In the genomic region with DNA sequence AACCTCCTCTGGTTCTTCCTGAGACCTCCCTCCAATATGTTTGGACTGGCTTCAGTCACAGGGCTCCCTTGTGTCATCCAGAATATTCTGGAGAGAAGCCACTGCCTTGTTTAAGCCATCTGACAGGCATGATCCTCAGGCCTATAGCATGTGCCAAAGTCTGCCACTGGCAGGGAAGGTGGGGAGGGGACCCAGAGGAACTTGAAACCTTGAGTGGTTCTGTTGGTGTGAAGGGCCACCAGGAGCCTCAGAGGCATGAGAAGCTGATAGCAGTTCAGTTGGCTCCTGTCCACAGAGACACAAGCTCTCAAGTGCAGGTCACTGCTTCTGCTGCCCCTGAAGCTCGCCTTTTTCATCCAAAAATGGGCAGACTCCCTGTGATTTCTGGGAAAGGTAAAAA, we compare ENCODE assay signal across 18 mouse cellular contexts. TPM values are rescaled to one million over a fixed set of nuclear protein-coding genes. Genes with fewer than 3 reads are reported as not detected.
DNase-seq lines count a peak whose midpoint lies in the region; ATAC-seq and TF ChIP-seq lines count a peak whose summit lies in the region.
"Had no signal": no experiment of that assay in that cellular context is flagged by ENCODE, and none has a peak within 500 bp of the region (broad histone marks: within the 10 kb centered on the region; RNA-seq: fewer than 3 reads in every experiment).

No protein-coding gene starts in this region.

- TF ChIP-seq EP300 in stomach, postnatal 0 days (optimal IDR thresholded peaks at IDR 0.05): no peak

- H3K27ac ChIP-seq in forebrain, embryonic 13.5 days: no peak overlapping the region
- no peak overlapping the region for H3K27ac ChIP-seq in forebrain, embryonic 16.5 days (ENCODE audit: low read length)
- H3K27ac ChIP-seq in hindbrain, embryonic 13.5 days: no peak overlapping the region
- no peak overlapping the region for H3K27ac ChIP-seq in hindbrain, embryonic 11.5 days (ENCODE audit: low read depth, low read length)
- no peak overlapping the region for H3K27ac ChIP-seq in neural tube, embryonic 13.5 days (replicated peaks)
- no peak overlapping the region for H3K27ac ChIP-seq in stomach, postnatal 0 days (replicated peaks)
- H3K27ac ChIP-seq: embryonic facial prominence, embryonic 15.5 days; heart, embryonic 15.5 days; intestine, embryonic 15.5 days; neural tube, embryonic 15.5 days had no signal

- no peak for ATAC-seq in forebrain, embryonic 13.5 days
- no peak for ATAC-seq in forebrain, embryonic 16.5 days
- no peak for ATAC-seq in hindbrain, embryonic 13.5 days (ENCODE audit: low FRiP score)
- no peak for ATAC-seq in hindbrain, embryonic 11.5 days (ENCODE audit: low FRiP score)
- ATAC-seq in neural tube, embryonic 13.5 days (ENCODE audit: low read depth): no peak
- ATAC-seq in stomach, postnatal 0 days (ENCODE audit: low FRiP score, low TSS enrichment): no peak
- ATAC-seq: activated CD4-positive, CD25-positive, alpha-beta regulatory T cell, adult 4 months; intestine, embryonic 15.5 days had no signal

- WGBS in forebrain, embryonic 13.5 days: 52% methylated on average over 1 of the region's 1 CpGs
- WGBS in forebrain, embryonic 16.5 days: 38% methylated on average over 1 of the region's 1 CpGs
- WGBS in hindbrain, embryonic 13.5 days: 60% methylated on average over 1 of the region's 1 CpGs
- WGBS in hindbrain, embryonic 11.5 days: 70% methylated on average over 1 of the region's 1 CpGs
- WGBS in neural tube, embryonic 13.5 days: 48% methylated on average over 1 of the region's 1 CpGs
- 68% methylated on average over 1 of the region's 1 CpGs for WGBS in stomach, postnatal 0 days

- TF ChIP-seq CTCF in stomach, postnatal 0 days (IDR thresholded peaks at IDR 0.05; ENCODE audit: low read depth): no peak

- H3K27me3 ChIP-seq in forebrain, embryonic 13.5 days: 0 out of 2 replicates have a peak, but pooled peaks cover 11% of the 10 kb centered on the region
- no peaks in the 10 kb centered on the region for H3K27me3 ChIP-seq in forebrain, embryonic 16.5 days (replicated peaks; ENCODE audit: control insufficient read depth, insufficient read depth, low read length)
- 0 out of 2 replicates have a peak, but pooled peaks cover 14% of the 10 kb centered on the region for H3K27me3 ChIP-seq in hindbrain, embryonic 13.5 days
- H3K27me3 ChIP-seq in hindbrain, embryonic 11.5 days (ENCODE audit: control insufficient read depth, insufficient read depth, low read length): no peaks in the 10 kb centered on the region
- H3K27me3 ChIP-seq in neural tube, embryonic 13.5 days: 0 out of 2 replicates have a peak, but pooled peaks cover 6% of the 10 kb centered on the region
- no peaks in the 10 kb centered on the region for H3K27me3 ChIP-seq in stomach, postnatal 0 days (ENCODE audit: control insufficient read depth, insufficient read depth, low read length)
- H3K27me3 ChIP-seq: embryonic facial prominence, embryonic 15.5 days; heart, embryonic 15.5 days had no signal

- H3K9ac ChIP-seq in forebrain, embryonic 13.5 days: peak overlapping the region; percentile 12; the same call in 1 of the 2 replicates
- H3K9ac ChIP-seq in forebrain, embryonic 16.5 days (replicated peaks; ENCODE audit: low read depth, low read length): no peak overlapping the region
- 0 out of 2 replicates have a peak overlapping the region, but pooled peaks have one; percentile 8 for H3K9ac ChIP-seq in hindbrain, embryonic 13.5 days
- H3K9ac ChIP-seq in hindbrain, embryonic 11.5 days (ENCODE audit: low read depth, low read length): no peak overlapping the region
- H3K9ac ChIP-seq in neural tube, embryonic 13.5 days: 0 out of 2 replicates have a peak overlapping the region, but pooled peaks have one; percentile 8
- H3K9ac ChIP-seq in stomach, postnatal 0 days (ENCODE audit: low read length): peak overlapping the region; percentile 1; the same call in 1 of the 2 replicates
- H3K9ac ChIP-seq: embryonic facial prominence, embryonic 15.5 days; heart, embryonic 15.5 days; intestine, embryonic 15.5 days; neural tube, embryonic 15.5 days had no signal

- H3K9me3 ChIP-seq in forebrain, embryonic 13.5 days (replicated peaks): no peaks in the 10 kb centered on the region
- H3K9me3 ChIP-seq in forebrain, embryonic 16.5 days (ENCODE audit: control insufficient read depth, low read length): no peaks in the 10 kb centered on the region
- no peaks in the 10 kb centered on the region for H3K9me3 ChIP-seq in hindbrain, embryonic 13.5 days
- H3K9me3 ChIP-seq in hindbrain, embryonic 11.5 days (ENCODE audit: control insufficient read depth, low read length): no peaks in the 10 kb centered on the region
- H3K9me3 ChIP-seq in neural tube, embryonic 13.5 days: no peaks in the 10 kb centered on the region
- H3K9me3 ChIP-seq in stomach, postnatal 0 days (ENCODE audit: control insufficient read depth, low read length): no peaks in the 10 kb centered on the region
- H3K9me3 ChIP-seq: embryonic facial prominence, embryonic 15.5 days; heart, embryonic 15.5 days; intestine, embryonic 15.5 days; neural tube, embryonic 15.5 days had no signal

- no peak for DNase-seq in hindbrain, embryonic 11.5 days (ENCODE audit: low spot score)
- DNase-seq in neural tube, embryonic 10.5 days (ENCODE audit: extremely low spot score, low spot score): no peak
- DNase-seq in stomach, postnatal 0 days (ENCODE audit: low spot score): no peak
- no peak for DNase-seq in frontal cortex, postnatal 10 days (ENCODE audit: low spot score in 2 of 2)
- DNase-seq: kidney, postnatal 14 days; liver; lung, adult 18-20 months; retina, postnatal 1 day; thymus, adult 2 months had no signal

- H3K4me3 ChIP-seq in forebrain, embryonic 13.5 days: no peak overlapping the region
- no peak overlapping the region for H3K4me3 ChIP-seq in forebrain, embryonic 16.5 days (replicated peaks; ENCODE audit: low read length)
- H3K4me3 ChIP-seq in hindbrain, embryonic 13.5 days: no peak overlapping the region
- H3K4me3 ChIP-seq in hindbrain, embryonic 11.5 days (ENCODE audit: low read depth, low read length): no peak overlapping the region
- no peak overlapping the region for H3K4me3 ChIP-seq in neural tube, embryonic 13.5 days
- no peak overlapping the region for H3K4me3 ChIP-seq in stomach, postnatal 0 days (ENCODE audit: low read depth, low read length)
- H3K4me3 ChIP-seq: embryonic facial prominence, embryonic 15.5 days; heart, embryonic 15.5 days; intestine, embryonic 15.5 days; neural tube, embryonic 15.5 days had no signal

- peaks cover 13% of the 10 kb centered on the region for H3K36me3 ChIP-seq in forebrain, embryonic 13.5 days (ENCODE audit: poor library complexity, severe bottlenecking)
- H3K36me3 ChIP-seq in forebrain, embryonic 16.5 days (ENCODE audit: control insufficient read depth, insufficient read depth): no peaks in the 10 kb centered on the region
- peaks cover 18% of the 10 kb centered on the region for H3K36me3 ChIP-seq in hindbrain, embryonic 13.5 days
- H3K36me3 ChIP-seq in hindbrain, embryonic 11.5 days (ENCODE audit: control insufficient read depth, insufficient read depth, low read length): no peaks in the 10 kb centered on the region
- H3K36me3 ChIP-seq in neural tube, embryonic 13.5 days: peaks cover 9% of the 10 kb centered on the region
- no peaks in the 10 kb centered on the region; the same call in 1 of the 2 replicates for H3K36me3 ChIP-seq in stomach, postnatal 0 days (ENCODE audit: control insufficient read depth, insufficient read depth, low read length)
- H3K36me3 ChIP-seq: embryonic facial prominence, embryonic 15.5 days; intestine, embryonic 15.5 days had no signal

- no peak overlapping the region for H3K4me2 ChIP-seq in forebrain, embryonic 13.5 days
- no peak overlapping the region for H3K4me2 ChIP-seq in forebrain, embryonic 16.5 days (ENCODE audit: low read length)
- no peak overlapping the region for H3K4me2 ChIP-seq in hindbrain, embryonic 13.5 days
- no peak overlapping the region; the same call in 1 of the 2 replicates for H3K4me2 ChIP-seq in hindbrain, embryonic 11.5 days (replicated peaks; ENCODE audit: low read depth, low read length)
- H3K4me2 ChIP-seq in neural tube, embryonic 13.5 days: no peak overlapping the region
- no peak overlapping the region for H3K4me2 ChIP-seq in stomach, postnatal 0 days (replicated peaks; ENCODE audit: low read depth)
- H3K4me2 ChIP-seq: embryonic facial prominence, embryonic 15.5 days; heart, embryonic 15.5 days; intestine, embryonic 15.5 days; neural tube, embryonic 15.5 days had no signal

- peaks cover 26% of the 10 kb centered on the region; the same call in 1 of the 2 replicates for H3K4me1 ChIP-seq in forebrain, embryonic 13.5 days
- peaks cover 29% of the 10 kb centered on the region for H3K4me1 ChIP-seq in forebrain, embryonic 16.5 days (replicated peaks; ENCODE audit: control insufficient read depth, insufficient read depth, low read length)
- peaks cover 18% of the 10 kb centered on the region for H3K4me1 ChIP-seq in hindbrain, embryonic 13.5 days (replicated peaks)
- H3K4me1 ChIP-seq in hindbrain, embryonic 11.5 days (replicated peaks; ENCODE audit: control insufficient read depth, insufficient read depth, low read length): no peaks in the 10 kb centered on the region
- H3K4me1 ChIP-seq in neural tube, embryonic 13.5 days (replicated peaks): peaks cover 20% of the 10 kb centered on the region
- H3K4me1 ChIP-seq in stomach, postnatal 0 days (replicated peaks; ENCODE audit: control insufficient read depth, insufficient read depth): no peaks in the 10 kb centered on the region
- H3K4me1 ChIP-seq: intestine, embryonic 15.5 days had no signal

RNA-seq across cellular contexts. Expression of a gene that starts 12.1 kb away (rescaled TPM):
- 135 and 140 TPM in 2 replicates for polyA plus RNA-seq in forebrain, embryonic 13.5 days (2015; fragmentation: Nextera tagmentation; extraction: Ambion mirVana)
- 152 and 154 TPM in 2 replicates for polyA plus RNA-seq in forebrain, embryonic 16.5 days (2015; fragmentation: Nextera tagmentation; extraction: Ambion mirVana)
- 133 and 135 TPM in 2 replicates for polyA plus RNA-seq in hindbrain, embryonic 13.5 days (2015; fragmentation: Nextera tagmentation; extraction: Ambion mirVana)
- 134 and 143 TPM in 2 replicates for polyA plus RNA-seq in hindbrain, embryonic 11.5 days (2014; fragmentation: Nextera tagmentation; extraction: Ambion mirVana)
- polyA plus RNA-seq in neural tube, embryonic 13.5 days (2015; fragmentation: Nextera tagmentation; extraction: Ambion mirVana): 138 and 139 TPM in 2 replicates
- 106 and 110 TPM in 2 replicates for polyA plus RNA-seq in stomach, postnatal 0 days (2015; fragmentation: Nextera tagmentation; extraction: Ambion mirVana)

RNA-seq across cellular contexts. Expression of a gene that starts 17.3 kb away (rescaled TPM):
- polyA plus RNA-seq in forebrain, embryonic 13.5 days (2015; fragmentation: Nextera tagmentation; extraction: Ambion mirVana): 175 and 178 TPM in 2 replicates
- polyA plus RNA-seq in forebrain, embryonic 16.5 days (2015; fragmentation: Nextera tagmentation; extraction: Ambion mirVana): 252 and 265 TPM in 2 replicates
- 221 and 226 TPM in 2 replicates for polyA plus RNA-seq in hindbrain, embryonic 13.5 days (2015; fragmentation: Nextera tagmentation; extraction: Ambion mirVana)
- polyA plus RNA-seq in hindbrain, embryonic 11.5 days (2014; fragmentation: Nextera tagmentation; extraction: Ambion mirVana): 133 and 146 TPM in 2 replicates
- 201 and 211 TPM in 2 replicates for polyA plus RNA-seq in neural tube, embryonic 13.5 days (2015; fragmentation: Nextera tagmentation; extraction: Ambion mirVana)
- 92.4 and 96.0 TPM in 2 replicates for polyA plus RNA-seq in stomach, postnatal 0 days (2015; fragmentation: Nextera tagmentation; extraction: Ambion mirVana)

RNA-seq across cellular contexts. Expression of a gene that starts 59.7 kb away (rescaled TPM):
- 3.0 and 3.8 TPM in 2 replicates for polyA plus RNA-seq in forebrain, embryonic 13.5 days (2015; fragmentation: Nextera tagmentation; extraction: Ambion mirVana)
- polyA plus RNA-seq in forebrain, embryonic 16.5 days (2015; fragmentation: Nextera tagmentation; extraction: Ambion mirVana): 2.7 and 2.9 TPM in 2 replicates
- 3.5 TPM in 2 replicates for polyA plus RNA-seq in hindbrain, embryonic 13.5 days (2015; fragmentation: Nextera tagmentation; extraction: Ambion mirVana)
- 8.3 and 11.1 TPM in 2 replicates for polyA plus RNA-seq in hindbrain, embryonic 11.5 days (2014; fragmentation: Nextera tagmentation; extraction: Ambion mirVana)
- polyA plus RNA-seq in neural tube, embryonic 13.5 days (2015; fragmentation: Nextera tagmentation; extraction: Ambion mirVana): 3.2 and 3.7 TPM in 2 replicates
- 5.7 and 6.7 TPM in 2 replicates for polyA plus RNA-seq in stomach, postnatal 0 days (2015; fragmentation: Nextera tagmentation; extraction: Ambion mirVana)

Comparison
In these comparisons a context has a peak if more than half of its experiments do, and no peak if none do; other contexts are left out.
1. H3K9ac ChIP-seq: peak in forebrain, embryonic 13.5 days (single experiment), hindbrain, embryonic 13.5 days (single experiment), neural tube, embryonic 13.5 days (single experiment) and stomach, postnatal 0 days (single experiment); none in forebrain, embryonic 16.5 days (single experiment) and hindbrain, embryonic 11.5 days (single experiment).